Mouse (Mus musculus) heart, postnatal 0 days (tissue): ENCODE data around the gene Gm595.

Experiments
- CTCF ChIP-seq: IDR thresholded peaks from 2 replicates; pipeline ENCODE4 v1.5.1; 2016; ENCODE audit warnings: antibody characterized with exemption, control low read depth, low read depth
- EP300 ChIP-seq: IDR thresholded peaks from 2 replicates; pipeline ENCODE4 v1.6.1; 2016; ENCODE audit warnings: antibody characterized with exemption, low read depth

- no peak for TF ChIP-seq EP300
- no peak for TF ChIP-seq CTCF
These were observed 30.9 kb upstream of the Gm595 start for GRCm38 (mm10) chrX:48908421-48908820.
